Mouse (Mus musculus) forebrain, embryonic 15.5 days (tissue): Measurements from ENCODE around the gene Fiz1. TPM values are rescaled to one million over a fixed set of nuclear protein-coding genes. Genes with fewer than 3 reads are reported as not detected.

Source experiments
- ATAC-seq: fragments of 200-750 bp; cut with Nextera tagmentation; replicated peaks from 2 replicates; pipeline ENCODE4 v1.8.0; 2017; ENCODE audit warnings: mild to moderate bottlenecking, moderate TSS enrichment, moderate library complexity
- H3K27ac ChIP-seq: fragments of 300-500 bp; sonication (generic); replicated peaks from 2 replicates; pipeline ENCODE4 v1.5.1; 2015; ENCODE audit warnings: mild to moderate bottlenecking, inconsistent platforms
- H3K27me3 ChIP-seq: fragments of 300-500 bp; sonication (generic); 2 replicates; pipeline ENCODE4 v1.6.1; 2015; ENCODE audit warnings: inconsistent platforms
- H3K36me3 ChIP-seq: fragments of 300-500 bp; sonication (generic); 2 replicates; pipeline ENCODE4 v1.6.1; 2015; ENCODE audit warnings: mild to moderate bottlenecking, inconsistent platforms
- H3K4me1 ChIP-seq: fragments of 300-500 bp; sonication (generic); 2 replicates; pipeline ENCODE4 v1.6.1; 2015; ENCODE audit warnings: inconsistent platforms
- H3K4me2 ChIP-seq: fragments of 300-500 bp; sonication (generic); replicated peaks from 2 replicates; pipeline ENCODE4 v1.6.1; 2015; ENCODE audit warnings: mild to moderate bottlenecking, inconsistent platforms
- H3K4me3 ChIP-seq: fragments of 300-500 bp; sonication (generic); 2 replicates; pipeline ENCODE4 v1.5.1; 2015; ENCODE audit warnings: mild to moderate bottlenecking, inconsistent platforms
- H3K9ac ChIP-seq: fragments of 300-500 bp; sonication (generic); replicated peaks from 2 replicates; pipeline ENCODE4 v1.6.1; 2015; ENCODE audit warnings: mild to moderate bottlenecking, inconsistent platforms
- H3K9me3 ChIP-seq: fragments of 300-500 bp; sonication (generic); 2 replicates; pipeline ENCODE4 v1.6.1; 2016; ENCODE audit warnings: inconsistent platforms
- WGBS: fragments of 180-500 bp; shearing (Covaris S2); methylation state at CpG from one replicate; pipeline ENCODE4 v1.1.7; 2015; ENCODE audit warnings: mixed read lengths; 5-methylcytosine and 5-hydroxymethylcytosine counted together
- polyA plus RNA-seq: library from polyadenylated mRNA; unstranded; fragments of >200 nt; fragmentation: Nextera tagmentation; extraction: Ambion mirVana; gene quantifications from 2 replicates; pipeline ENCODE4 v1.2.1, GENCODE M21; 2015

The Fiz1 gene
- 52.1 TPM in 2 replicates for polyA plus RNA-seq

DNA sequence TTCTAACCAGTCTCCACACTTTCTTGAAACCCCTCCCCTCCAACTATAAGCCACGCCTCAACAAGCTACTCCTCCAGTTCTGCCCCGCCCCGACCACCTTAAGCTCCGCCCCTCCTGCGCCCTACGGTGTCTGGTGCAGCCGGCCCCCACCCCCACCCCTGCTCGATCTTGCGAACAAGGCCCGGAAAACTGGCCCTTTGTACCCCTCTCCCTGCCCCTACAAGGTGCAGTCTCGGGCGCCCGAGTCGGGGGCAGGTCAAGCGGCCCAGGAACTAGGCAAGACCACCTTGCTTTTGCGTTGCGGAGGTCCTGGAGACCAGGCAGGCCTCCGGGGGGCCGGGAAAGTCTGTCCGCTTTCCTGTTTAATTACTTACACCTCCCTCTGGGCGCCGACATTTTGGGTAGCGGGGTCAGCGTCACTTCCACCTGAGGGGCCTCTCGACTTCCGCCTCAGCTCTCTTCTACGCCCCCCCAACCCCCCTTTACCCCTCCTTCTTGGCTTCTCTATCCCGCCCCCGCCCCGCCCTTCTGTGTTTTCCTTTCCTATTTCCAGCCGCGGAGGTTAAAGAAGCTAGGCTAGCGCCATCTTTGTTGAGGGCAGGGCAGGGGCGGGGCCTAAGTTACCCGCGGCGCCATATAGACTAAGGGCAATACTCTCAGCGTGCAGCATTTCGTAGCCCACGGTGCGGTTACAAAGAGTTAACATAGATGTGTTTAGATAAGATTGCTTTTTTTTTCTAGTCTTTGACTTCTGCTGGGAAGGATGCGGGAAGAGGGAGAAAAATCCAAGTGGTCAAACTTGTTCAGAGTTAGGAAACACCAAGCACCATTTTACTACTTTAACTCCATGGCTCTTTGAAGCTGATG lies at the start of gene Fiz1, which contains the start of gene Zfp524:
Fiz1 (minus strand) TSS at position 447 of the 867 bp plus-strand sequence.
Zfp524 (plus strand) TSS at position 165 of the 867 bp plus-strand sequence.
- under 1% methylated on average over 42 of the region's 42 CpGs for WGBS
- Histone ChIP-seq H3K27ac (peak within 1 kb of the TSS; percentile 99), H3K27me3 (no peaks in the 10 kb centered on the region), H3K36me3 (peaks cover 31% of the 10 kb centered on the region), H3K9me3 (no peaks in the 10 kb centered on the region), H3K4me3 (peak within 1 kb of the TSS; percentile 89), H3K4me1 (peaks cover 19% of the 10 kb centered on the region), H3K9ac (peak within 1 kb of the TSS; percentile 82), H3K4me2 (peak within 1 kb of the TSS; percentile 61)
- peak; percentile 86 for ATAC-seq

- peak overlapping the region; percentile 85 for H3K4me2 ChIP-seq
- ATAC-seq: peak; percentile 41
- H3K9ac ChIP-seq: peak overlapping the region; percentile 87
- H3K27ac ChIP-seq: peak overlapping the region; percentile 99
- H3K36me3 ChIP-seq: peaks cover 14% of the 10 kb centered on the region
- peak overlapping the region; percentile 78 for H3K4me3 ChIP-seq
- WGBS: under 1% methylated on average over 51 of the region's 51 CpGs
- peaks cover 50% of the 10 kb centered on the region for H3K4me1 ChIP-seq
- peaks cover 6% of the 10 kb centered on the region; the same call in 1 of the 2 replicates for H3K27me3 ChIP-seq
- H3K9me3 ChIP-seq: no peaks in the 10 kb centered on the region
Observed at GRCm38 (mm10) chr7:5062360-5063001, 48.0 kb upstream of the Fiz1 start.

DNA sequence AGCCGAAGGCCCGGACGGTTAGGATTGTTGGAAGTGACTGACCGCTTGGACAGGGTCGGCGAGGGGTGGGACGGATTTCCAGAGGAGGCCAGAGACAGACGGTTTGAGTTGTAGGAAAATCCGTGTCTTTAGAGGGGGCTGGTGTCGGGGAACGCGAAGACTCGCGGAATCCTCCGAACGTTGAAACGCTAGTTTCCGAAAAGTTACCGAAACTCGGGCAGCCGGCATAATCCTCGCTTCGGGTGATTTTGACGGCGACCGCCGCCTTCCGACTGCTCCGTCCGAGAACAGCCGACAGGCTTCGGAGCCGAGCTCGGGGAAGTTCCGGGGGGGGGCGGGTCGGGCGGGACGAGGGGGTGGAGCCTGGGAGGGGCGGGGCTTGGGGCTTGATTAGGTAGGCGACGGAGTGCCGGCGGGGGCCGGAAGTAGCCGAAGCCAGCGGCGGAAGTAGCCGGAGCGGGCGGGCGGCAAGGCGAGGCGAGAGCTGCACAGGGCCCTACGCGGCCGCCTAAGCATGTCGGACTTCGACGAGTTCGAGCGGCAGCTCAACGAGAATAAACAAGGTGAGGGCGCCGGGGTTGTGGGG lies 47.4 kb upstream of the Fiz1 start, which contains the start of gene U2af2:
U2af2 (plus strand) TSS at position 370 of the 586 bp plus-strand sequence.
- peak; percentile 81 for ATAC-seq
- Histone ChIP-seq H3K27me3 (peaks cover 10% of the 10 kb centered on the region; the same call in 1 of the 2 replicates), H3K9ac (peak within 1 kb of the TSS; percentile 87), H3K27ac (peak within 1 kb of the TSS; percentile 99), H3K4me2 (peak within 1 kb of the TSS; percentile 85), H3K36me3 (peaks cover 8% of the 10 kb centered on the region), H3K4me1 (peaks cover 57% of the 10 kb centered on the region), H3K9me3 (no peaks in the 10 kb centered on the region), H3K4me3 (peak within 1 kb of the TSS; percentile 78)
- WGBS: under 1% methylated on average over 63 of the region's 65 CpGs

DNA sequence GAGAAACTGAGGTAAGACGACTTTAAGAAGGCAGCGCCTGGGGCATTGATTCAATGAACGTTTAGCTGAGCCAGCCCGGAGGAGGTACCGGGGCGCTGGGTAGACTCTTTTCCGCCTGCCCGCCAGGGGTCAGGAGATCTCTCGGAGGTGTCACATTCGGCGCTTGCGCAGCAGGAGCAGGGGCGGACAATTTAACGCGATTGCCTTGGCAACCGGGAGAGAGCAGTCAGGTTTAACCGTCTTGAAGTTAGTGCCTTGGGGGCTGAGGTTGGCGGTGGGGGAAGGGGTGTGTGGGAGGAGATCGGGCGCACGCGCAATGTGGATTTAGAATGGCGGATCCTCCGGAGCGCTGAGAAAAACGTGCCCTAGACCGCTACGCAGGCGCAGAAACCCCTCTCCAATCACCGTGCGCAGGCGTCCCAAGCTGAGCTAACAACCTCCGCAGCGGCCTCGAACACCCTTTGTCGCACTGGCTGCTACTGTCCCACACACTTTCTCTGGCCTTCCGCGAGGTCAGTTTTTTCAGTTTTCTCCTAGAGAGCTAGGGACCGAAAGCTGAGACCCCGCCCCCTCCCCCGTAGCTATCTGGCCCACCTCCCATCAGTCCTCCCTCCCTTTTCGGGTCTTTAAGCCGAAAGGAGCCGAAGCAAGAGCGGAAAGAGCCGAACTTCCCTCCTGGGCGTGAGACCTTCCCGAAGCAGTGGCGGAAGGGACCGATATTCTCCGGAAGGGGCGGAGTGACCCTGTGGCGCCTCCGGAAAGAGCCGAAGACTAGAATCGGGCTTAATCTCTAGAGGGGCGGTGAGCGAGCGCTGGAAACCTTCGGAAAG lies 46.7 kb upstream of the Fiz1 start:
- peaks cover 61% of the 10 kb centered on the region for H3K4me1 ChIP-seq

DNA sequence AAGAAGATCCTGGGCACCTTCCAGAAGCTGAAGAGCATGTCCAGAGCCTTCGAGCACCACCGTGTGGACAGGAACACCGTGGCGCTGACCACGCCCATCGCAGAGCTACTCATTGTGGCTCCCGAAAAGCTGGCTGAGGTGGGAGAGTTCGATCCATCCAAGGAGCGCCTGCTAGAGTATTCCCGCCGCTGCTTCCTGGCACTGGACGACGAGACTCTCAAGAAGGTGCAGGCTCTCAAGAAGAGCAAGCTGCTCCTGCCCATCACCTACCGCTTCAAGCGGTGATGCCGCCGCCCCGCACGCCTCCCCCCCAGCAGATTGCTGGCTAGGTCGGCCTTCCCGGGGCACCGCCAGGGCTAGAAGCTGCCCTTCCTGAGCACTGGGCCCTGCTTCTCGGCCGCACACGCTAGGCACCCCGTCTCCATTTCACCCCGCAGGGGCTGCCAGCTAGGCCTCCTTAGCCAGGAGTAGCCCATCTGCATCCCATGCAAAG lies 45.8 kb upstream of the Fiz1 start:
- 1% methylated on average over 27 of the region's 27 CpGs for WGBS
- no peaks in the 10 kb centered on the region for H3K9me3 ChIP-seq
- no peak for ATAC-seq
- H3K36me3 ChIP-seq: no peaks in the 10 kb centered on the region
- peak overlapping the region; percentile 78 for H3K4me3 ChIP-seq
- H3K4me1 ChIP-seq: peaks cover 59% of the 10 kb centered on the region
- H3K27ac ChIP-seq: peak overlapping the region; percentile 99
- H3K4me2 ChIP-seq: peak overlapping the region; percentile 85
- H3K9ac ChIP-seq: peak overlapping the region; percentile 87
- peaks cover 19% of the 10 kb centered on the region for H3K27me3 ChIP-seq

More for the DNA sequence above, 46.7 kb upstream of the Fiz1 start:
- H3K36me3 ChIP-seq: 0 out of 2 replicates have a peak, but pooled peaks cover 1% of the 10 kb centered on the region
- peak overlapping the region; percentile 78 for H3K4me3 ChIP-seq
- peaks cover 10% of the 10 kb centered on the region for H3K27me3 ChIP-seq
- peak overlapping the region; percentile 99 for H3K27ac ChIP-seq
- H3K9ac ChIP-seq: peak overlapping the region; percentile 87
- H3K4me2 ChIP-seq: peak overlapping the region; percentile 85
- no peaks in the 10 kb centered on the region for H3K9me3 ChIP-seq
- ATAC-seq: peak; percentile 92
- WGBS: under 1% methylated on average over 60 of the region's 60 CpGs

GRCm38 (mm10) chr7:5059421-5059820 lies 44.9 kb upstream of the Fiz1 start:
- no peak overlapping the region for H3K4me3 ChIP-seq
- H3K27me3 ChIP-seq: peaks cover 28% of the 10 kb centered on the region
- 0 out of 2 replicates have a peak overlapping the region, but pooled peaks have one; percentile 17 for H3K9ac ChIP-seq
- H3K27ac ChIP-seq: peak overlapping the region; percentile 99; the same call in 1 of the 2 replicates
- peaks cover 56% of the 10 kb centered on the region for H3K4me1 ChIP-seq
- ATAC-seq: no peak
- no peaks in the 10 kb centered on the region for H3K36me3 ChIP-seq
- H3K4me2 ChIP-seq: peak overlapping the region; percentile 85; the same call in 1 of the 2 replicates
- no peaks in the 10 kb centered on the region for H3K9me3 ChIP-seq
- WGBS: 92% methylated on average over 12 of the region's 12 CpGs

DNA sequence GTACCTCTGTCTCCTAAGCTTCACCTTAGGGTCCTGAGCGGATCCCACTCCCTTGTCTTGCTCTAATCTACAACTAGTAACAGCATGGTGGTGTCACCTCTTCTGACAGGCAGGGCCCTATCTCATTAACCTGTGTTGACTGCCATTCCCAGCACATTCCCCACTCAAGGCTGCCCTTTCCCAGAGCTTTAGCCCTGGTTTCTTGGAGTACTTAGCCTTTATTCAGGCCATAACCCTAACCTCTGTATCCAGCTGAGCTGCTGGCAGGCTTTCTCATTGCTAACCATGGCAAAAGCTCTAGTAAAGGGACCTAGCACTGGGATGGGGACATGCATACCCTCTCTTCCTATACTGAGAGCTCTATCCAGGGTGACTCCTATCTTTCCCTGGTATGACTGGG lies 44.1 kb upstream of the Fiz1 start:
- ATAC-seq: no peak
- H3K4me1 ChIP-seq: peaks cover 56% of the 10 kb centered on the region
- no peak overlapping the region for H3K9ac ChIP-seq
- peaks cover 36% of the 10 kb centered on the region for H3K27me3 ChIP-seq
- H3K4me3 ChIP-seq: 0 out of 2 replicates have a peak overlapping the region, but pooled peaks have one; percentile 1
- H3K9me3 ChIP-seq: no peaks in the 10 kb centered on the region
- WGBS: 81% methylated on average over 1 of the region's 1 CpGs
- no peak overlapping the region for H3K27ac ChIP-seq
- H3K4me2 ChIP-seq: no peak overlapping the region
- H3K36me3 ChIP-seq: no peaks in the 10 kb centered on the region

GRCm38 (mm10) chr7:5057804-5058203 lies 43.3 kb upstream of the Fiz1 start:
- 31% methylated on average over 11 of the region's 11 CpGs for WGBS

DNA sequence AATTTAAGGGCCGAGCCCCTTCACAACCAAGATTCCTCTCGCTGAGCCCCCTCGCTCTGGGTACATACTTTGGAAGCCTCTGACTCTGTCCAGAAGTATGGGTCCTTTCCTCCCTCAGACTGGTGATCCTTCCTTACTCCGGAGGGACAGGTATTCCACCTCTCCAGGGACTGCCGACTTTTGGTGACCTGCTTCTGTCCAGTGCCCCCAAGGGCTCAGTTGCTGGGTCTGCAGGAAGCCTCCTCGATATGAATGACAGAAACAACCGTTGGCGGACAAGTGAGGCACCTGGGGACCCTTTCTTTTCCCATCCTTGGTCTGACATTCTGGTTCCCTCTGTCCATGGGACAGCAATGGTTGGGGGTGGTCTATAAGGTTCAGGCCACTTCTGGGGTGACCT lies 42.9 kb upstream of the Fiz1 start:
- ATAC-seq: no peak
- no peaks in the 10 kb centered on the region for H3K9me3 ChIP-seq
- H3K9ac ChIP-seq: peak overlapping the region; percentile 78
- H3K4me2 ChIP-seq: peak overlapping the region; percentile 67
- peak overlapping the region; percentile 62; the same call in 1 of the 2 replicates for H3K27ac ChIP-seq
- H3K27me3 ChIP-seq: peaks cover 46% of the 10 kb centered on the region
- peaks cover 62% of the 10 kb centered on the region for H3K4me1 ChIP-seq
- H3K4me3 ChIP-seq: peak overlapping the region; percentile 63
- WGBS: 34% methylated on average over 8 of the region's 8 CpGs
- no peaks in the 10 kb centered on the region for H3K36me3 ChIP-seq

More at GRCm38 (mm10) chr7:5057804-5058203, 43.3 kb upstream of the Fiz1 start:
- Histone ChIP-seq H3K9ac (0 out of 2 replicates have a peak overlapping the region, but pooled peaks have one; percentile 78), H3K36me3 (no peaks in the 10 kb centered on the region), H3K9me3 (no peaks in the 10 kb centered on the region), H3K4me2 (peak overlapping the region; percentile 67), H3K4me3 (peak overlapping the region; percentile 63), H3K27ac (no peak overlapping the region), H3K4me1 (peaks cover 57% of the 10 kb centered on the region), H3K27me3 (peaks cover 44% of the 10 kb centered on the region)
- no peak for ATAC-seq

GRCm38 (mm10) chr7:5056651-5057263 lies 42.3 kb upstream of the Fiz1 start:
- H3K4me3 ChIP-seq: peak overlapping the region; percentile 63
- H3K27me3 ChIP-seq: peaks cover 46% of the 10 kb centered on the region
- peaks cover 68% of the 10 kb centered on the region for H3K4me1 ChIP-seq
- peak overlapping the region; percentile 62; the same call in 1 of the 2 replicates for H3K27ac ChIP-seq
- ATAC-seq: no peak
- H3K9me3 ChIP-seq: no peaks in the 10 kb centered on the region
- WGBS: under 1% methylated on average over 55 of the region's 55 CpGs
- peak overlapping the region; percentile 78 for H3K9ac ChIP-seq
- H3K36me3 ChIP-seq: no peaks in the 10 kb centered on the region
- H3K4me2 ChIP-seq: peak overlapping the region; percentile 67
